Mouse (Mus musculus) liver, embryonic 14.5 days (tissue): ENCODE results near the gene Rsph9.

Source experiments
- CTCF ChIP-seq: IDR thresholded peaks from 2 replicates; pipeline ENCODE4 v1.5.1; 2016; ENCODE audit warnings: antibody characterized with exemption, low read depth, control low read depth
- EP300 ChIP-seq: IDR thresholded peaks from 2 replicates; pipeline ENCODE4 v1.6.1; 2016; ENCODE audit warnings: antibody characterized with exemption, low read depth

DNA sequence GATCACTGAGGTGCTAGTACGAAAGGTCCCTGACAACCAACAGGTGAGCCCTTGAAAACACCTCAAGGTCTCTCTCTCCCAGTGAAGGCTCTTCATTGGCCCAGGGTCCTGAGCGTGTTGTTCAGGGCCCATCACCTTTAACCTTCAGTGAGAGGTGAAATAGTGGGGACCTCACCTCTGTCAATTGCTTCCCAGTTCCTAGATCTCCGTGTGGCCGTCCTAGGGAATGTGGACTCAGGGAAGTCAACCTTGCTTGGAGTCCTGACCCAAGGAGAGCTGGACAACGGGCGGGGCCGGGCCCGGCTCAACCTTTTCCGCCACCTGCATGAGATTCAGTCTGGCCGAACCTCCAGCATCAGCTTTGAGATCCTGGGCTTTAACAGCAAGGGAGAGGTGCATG lies 20.8 kb upstream of the Rsph9 start:
- TF ChIP-seq CTCF, result no peak
- no peak for TF ChIP-seq EP300
